Mouse (Mus musculus): ENCODE results near the gene Elp4.

Elp4 gene

DNA sequence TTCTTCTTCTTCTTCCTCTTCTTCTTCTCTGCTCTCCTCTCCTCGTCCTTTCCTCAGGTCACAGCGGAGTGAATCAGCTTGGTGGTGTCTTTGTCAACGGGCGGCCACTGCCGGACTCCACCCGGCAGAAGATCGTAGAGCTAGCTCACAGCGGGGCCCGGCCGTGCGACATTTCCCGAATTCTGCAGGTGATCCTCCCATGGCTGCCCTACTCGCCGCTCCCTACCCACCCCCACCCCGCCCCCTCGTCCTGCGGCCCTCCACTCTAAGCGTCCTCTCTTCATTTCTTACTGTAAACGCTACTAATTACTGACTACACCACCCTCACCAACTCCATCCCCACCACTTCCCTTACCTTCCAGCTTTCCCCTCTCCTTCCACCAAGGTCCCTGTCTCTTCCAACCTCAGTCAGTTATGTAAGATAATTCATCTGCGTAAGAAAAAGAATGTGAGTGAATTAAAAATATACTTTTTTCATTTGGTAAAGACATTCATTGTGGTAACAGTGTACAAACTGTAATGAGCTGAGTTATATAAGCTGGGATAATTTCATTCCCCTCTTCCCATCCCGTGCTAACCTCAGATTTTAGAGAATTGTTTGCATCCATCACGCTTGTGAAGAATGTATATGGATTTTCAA is 220.5 kb downstream of the Elp4 start:
- DNase-seq (ENCODE audit: low read depth, low spot score) = no peak

- no peak for DNase-seq (ENCODE audit: low read depth, low spot score)
Observed at GRCm38 (mm10) chr2:105682634-105683351, 221.6 kb downstream of the Elp4 start.

- no peak for DNase-seq (ENCODE audit: low read depth, low spot score)
Observed at GRCm38 (mm10) chr2:105682011-105682501, 222.3 kb downstream of the Elp4 start.

GRCm38 (mm10) chr2:105680999-105681710 is 223.2 kb downstream of the Elp4 start:
- DNase-seq (ENCODE audit: low read depth, low spot score) = no peak

DNA sequence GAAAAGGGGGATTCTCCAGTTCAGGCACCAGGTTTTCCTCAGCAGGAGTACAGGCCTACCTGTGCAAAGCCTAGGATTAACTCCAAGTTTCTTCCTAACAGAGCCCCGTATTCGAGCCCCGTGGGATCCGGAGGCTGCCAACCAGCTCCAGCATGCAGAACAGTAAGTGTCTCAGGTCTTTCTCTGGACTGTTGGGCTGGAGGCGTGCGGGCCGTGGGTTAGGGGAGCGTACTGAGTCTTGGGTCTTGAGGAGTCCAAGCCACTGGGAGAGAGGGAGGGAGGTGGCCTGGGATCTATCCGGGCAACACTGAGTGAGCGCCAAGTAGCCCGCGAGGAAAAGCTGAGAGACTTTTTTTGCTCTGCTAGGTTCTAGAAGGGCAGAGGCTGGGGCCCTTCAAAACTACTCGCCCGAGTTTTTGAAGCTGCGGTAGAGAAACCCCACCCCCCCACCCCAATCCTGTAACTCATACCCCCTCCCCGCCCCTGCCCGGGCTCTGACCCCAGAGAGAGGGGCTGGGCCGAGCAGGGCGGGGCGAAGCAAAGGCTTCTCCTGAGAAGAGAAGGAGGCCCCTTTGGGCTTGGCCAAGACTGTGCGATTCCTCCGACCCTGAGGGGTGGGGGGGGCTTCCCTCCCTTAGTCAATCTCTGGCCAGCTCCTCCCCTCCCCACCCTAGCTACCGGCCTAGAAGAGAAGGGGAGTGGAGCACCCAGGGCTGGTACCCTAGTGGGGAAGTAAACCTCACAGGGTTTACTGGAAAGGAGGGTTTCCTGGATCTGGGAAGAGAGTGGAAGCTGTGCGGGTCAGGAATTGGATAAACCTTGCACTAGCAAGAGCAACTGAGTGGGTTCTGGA is 224.0 kb downstream of the Elp4 start:
- DNase-seq (ENCODE audit: low read depth, low spot score) = no peak

DNA sequence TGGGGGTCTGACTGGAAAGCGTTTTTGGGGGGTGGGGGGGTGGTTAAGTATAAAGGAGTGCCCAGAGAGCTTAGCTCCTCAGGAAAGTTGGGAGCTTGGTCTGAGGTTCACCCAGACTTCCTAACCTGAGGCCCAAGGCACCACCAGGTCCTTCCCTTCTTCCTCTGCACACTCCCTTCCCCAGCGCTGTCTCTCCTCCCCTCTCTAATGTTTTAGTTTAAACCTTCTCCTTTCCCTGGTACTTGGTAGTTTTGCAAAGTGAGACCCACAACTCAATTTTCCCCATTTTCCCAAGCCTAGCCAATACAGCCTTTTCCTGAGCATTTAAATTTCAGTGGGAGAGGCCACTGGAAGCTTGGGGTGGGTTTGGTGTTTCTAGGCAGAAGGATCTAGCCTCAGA is 225.0 kb downstream of the Elp4 start:
- DNase-seq (ENCODE audit: low read depth, low spot score) = no peak

GRCm38 (mm10) chr2:105678880-105679321 is 225.5 kb downstream of the Elp4 start:
- no peak for DNase-seq (ENCODE audit: low read depth, low spot score)

DNA sequence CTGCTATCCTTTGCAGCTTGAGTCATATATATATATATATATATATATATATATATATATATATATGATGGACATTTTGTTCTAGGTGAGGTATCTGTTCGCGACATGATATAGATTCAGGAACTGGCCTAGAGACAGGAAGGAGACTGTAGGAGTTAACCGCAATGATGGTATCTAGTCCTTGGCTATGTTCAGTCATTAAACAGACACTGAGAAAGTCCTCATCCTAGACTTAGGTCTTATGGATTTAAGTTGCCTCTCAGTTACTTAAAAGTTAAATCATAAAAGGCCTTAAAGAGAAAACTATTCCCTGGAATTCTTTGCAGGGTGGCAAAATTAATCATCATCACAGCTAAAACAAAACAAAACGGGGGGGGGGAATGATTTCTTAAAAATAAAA is 226.1 kb downstream of the Elp4 start:
- DNase-seq (ENCODE audit: low read depth, low spot score) = no peak

- DNase-seq (ENCODE audit: low read depth, low spot score) = no peak
Observed at GRCm38 (mm10) chr2:105677434-105678105, 226.8 kb downstream of the Elp4 start.

- DNase-seq (ENCODE audit: low read depth, low spot score) = no peak
Observed at GRCm38 (mm10) chr2:105676909-105677433, 227.4 kb downstream of the Elp4 start.

DNA sequence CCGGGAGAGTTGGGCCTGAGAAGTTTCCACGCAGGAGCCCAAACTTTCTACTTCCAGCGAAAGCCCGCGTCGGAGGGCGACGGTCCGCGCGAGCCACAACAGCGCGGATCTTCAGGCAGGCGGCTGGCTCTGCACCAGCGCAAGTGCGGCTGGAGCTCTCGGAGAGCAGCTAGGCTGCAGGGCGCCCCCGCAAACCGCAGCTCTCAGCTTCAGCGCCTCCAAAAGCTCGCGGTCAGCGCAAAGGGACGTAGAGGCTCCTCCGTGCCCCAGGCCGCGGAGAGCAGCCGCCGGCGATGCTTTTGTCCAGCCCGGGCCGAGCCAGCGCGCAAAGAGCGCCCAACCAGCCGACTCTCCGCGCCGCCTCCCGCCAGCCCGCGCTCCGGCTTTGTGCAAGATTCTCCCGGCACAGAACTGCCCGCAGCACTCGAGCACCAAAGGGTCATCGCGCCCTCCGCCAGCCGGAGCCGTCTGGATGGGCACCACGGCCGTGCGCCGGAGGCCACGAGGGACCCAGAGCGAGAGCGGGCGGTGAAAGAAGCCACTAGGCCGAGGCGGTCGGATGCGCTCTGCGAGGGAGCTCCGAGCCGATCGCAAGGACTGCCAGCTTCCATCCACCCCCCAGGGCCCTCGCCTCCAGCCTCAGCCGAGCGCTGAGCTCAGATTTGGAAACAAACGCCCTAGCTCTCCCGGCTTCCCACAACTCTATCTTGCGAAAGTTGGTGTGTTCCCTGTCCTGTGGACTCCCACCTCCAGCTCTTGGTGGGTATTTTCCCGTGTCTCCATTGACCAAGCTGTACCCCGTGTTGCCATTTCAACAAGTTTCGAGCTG is 228.1 kb downstream of the Elp4 start:
- no peak for DNase-seq (ENCODE audit: low read depth, low spot score)

GRCm38 (mm10) chr2:105675730-105676079 is 228.7 kb downstream of the Elp4 start:
- DNase-seq (ENCODE audit: low read depth, low spot score) = no peak

GRCm38 (mm10) chr2:105674875-105675729 is 229.3 kb downstream of the Elp4 start:
- peak; percentile 90 for DNase-seq (ENCODE audit: low read depth, low spot score)

- no peak for DNase-seq (ENCODE audit: low read depth, low spot score)
Observed at GRCm38 (mm10) chr2:105674061-105674874, 230.1 kb downstream of the Elp4 start.

GRCm38 (mm10) chr2:105673631-105674060 is 230.7 kb downstream of the Elp4 start:
- no peak for DNase-seq (ENCODE audit: low read depth, low spot score)

GRCm38 (mm10) chr2:105673054-105673453 is 231.3 kb downstream of the Elp4 start:
- DNase-seq (ENCODE audit: low read depth, low spot score) = no peak

GRCm38 (mm10) chr2:105672596-105672960 is 231.8 kb downstream of the Elp4 start:
- no peak for DNase-seq (ENCODE audit: low read depth, low spot score)

Data from mesoderm, embryonic 11.5 days (tissue).